Mouse (Mus musculus): Measurements from ENCODE around the gene S100a11.
"Not testable (repeated sequence)": the region's sequence is repeated elsewhere in the genome, so short reads cannot be mapped to it uniquely, and the experiment has no call there.

The S100a11 gene

DNA sequence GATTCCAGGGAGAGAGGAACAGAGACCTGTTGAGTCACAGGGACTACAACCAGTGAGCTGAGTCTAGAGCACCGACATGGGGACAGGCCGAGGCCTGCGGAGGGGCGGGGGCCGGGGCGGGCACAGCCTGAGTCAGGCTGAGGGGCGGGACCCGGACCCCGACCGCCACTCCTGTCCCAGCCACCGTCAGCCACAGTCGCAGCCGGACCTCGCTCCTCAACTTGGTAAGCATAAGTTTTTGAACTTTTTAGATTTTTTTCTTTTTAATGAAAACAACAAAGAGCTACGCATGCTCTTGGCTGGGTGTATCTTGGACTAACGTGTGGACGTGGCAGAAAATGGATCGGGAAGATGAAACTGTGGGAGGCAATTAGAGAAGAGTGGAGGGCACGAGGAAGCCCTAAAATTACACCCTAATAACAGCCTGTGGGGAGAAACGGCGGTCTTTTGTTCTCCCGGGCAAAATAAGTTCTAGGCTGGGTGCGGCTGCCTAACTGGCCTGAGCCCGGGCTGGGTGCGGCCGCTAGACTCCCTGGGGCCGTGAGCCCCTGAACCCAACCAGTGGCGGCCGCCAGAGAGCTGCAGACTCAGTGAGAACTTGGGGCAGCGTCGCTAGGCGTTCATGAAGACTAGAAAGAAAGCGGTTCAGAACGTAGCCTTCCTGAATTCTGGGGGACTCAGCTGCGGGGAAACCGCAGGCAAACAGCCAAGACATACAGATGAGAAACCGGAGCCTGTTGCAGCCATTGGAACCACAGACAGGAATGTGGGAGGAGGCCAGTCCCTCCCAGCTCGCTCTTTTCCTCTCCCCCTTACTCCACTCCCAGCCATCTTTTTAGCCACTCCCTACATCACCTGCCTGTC, at the start of gene S100a11:
S100a11 (plus strand) TSS at position 159 of the 864 bp plus-strand sequence.
- DNase-seq (ENCODE audit: low read depth): peak; percentile 43

- DNase-seq (ENCODE audit: low read depth): no peak
These were observed 40.2 kb upstream of the S100a11 start for GRCm38 (mm10) chr3:93480053-93480452.

DNA sequence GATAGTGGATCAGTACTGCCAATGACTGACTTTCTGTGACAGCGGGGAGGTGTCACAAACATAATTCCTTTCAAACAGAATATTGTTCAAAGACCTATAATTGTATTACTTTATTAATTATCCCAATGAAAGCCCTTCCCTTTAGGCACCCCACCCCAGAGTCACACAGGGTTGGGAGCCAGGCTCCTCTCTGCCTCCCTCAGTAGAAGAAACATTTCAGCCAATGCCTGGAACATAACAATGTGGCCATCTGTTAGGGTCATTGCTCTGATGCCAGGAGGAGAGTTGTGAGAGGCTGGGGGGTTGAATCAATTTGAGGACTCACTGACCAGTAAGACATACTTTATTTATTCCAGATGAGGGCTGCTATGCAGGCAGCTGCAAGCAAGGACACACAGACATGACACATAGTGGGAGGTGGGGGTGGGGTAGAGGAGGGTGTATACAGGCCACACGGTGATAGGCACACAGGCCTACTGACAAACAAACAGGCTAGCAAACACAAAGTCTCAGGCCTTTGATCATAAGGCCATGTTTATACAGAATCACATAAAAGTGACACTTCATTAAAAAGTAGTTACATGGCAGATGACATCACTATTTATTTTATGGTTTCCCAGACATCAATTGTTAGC, 38.2 kb upstream of the S100a11 start:
- no peak for DNase-seq (ENCODE audit: low read depth)

- no peak for DNase-seq (ENCODE audit: low read depth)
These were observed 34.7 kb upstream of the S100a11 start for GRCm38 (mm10) chr3:93485611-93486010.

- no peak for DNase-seq (ENCODE audit: low read depth)
These were observed 31.7 kb upstream of the S100a11 start for GRCm38 (mm10) chr3:93488541-93488940.

- DNase-seq (ENCODE audit: low read depth): no peak
These were observed 28.1 kb upstream of the S100a11 start for GRCm38 (mm10) chr3:93492176-93492575.

DNA sequence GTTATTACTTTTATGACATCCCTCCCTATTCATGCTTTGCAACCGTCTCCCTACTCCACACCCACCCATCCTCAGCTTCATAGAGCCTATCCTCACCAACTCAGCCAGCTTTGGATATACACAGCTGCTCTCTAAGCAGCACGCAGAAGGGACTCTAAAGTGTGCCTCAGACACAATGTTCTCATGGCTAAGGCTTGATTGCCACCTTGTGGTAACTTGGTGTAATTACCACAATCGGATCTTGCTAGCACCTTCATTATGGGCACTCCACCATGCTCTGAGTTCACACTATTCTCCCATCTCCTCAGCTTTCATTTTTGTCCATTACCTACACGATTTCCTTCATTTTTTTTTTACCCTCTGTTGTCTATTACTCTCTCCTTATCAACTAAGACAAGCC, 26.3 kb upstream of the S100a11 start:
- peak; percentile 64 for DNase-seq (ENCODE audit: low read depth)

DNA sequence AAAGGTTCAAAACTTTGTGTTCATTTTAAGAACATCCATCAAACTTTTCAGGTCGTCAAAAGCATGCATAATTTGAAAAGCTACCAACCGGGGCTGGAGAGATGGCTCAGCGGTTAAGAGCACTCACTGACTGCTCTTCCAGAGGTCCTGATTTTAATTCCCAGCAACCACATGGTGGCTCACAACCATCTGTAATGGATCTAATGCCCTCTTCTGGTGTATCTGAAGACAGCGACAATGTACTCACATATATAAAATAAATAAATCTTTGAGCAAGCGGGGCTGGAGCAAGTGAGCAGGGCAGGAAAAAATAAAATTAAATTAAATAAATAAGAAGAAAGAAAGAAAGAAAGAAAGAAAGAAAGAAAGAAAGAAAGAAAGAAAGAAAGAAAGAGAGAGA, 25.5 kb upstream of the S100a11 start:
- DNase-seq (ENCODE audit: low read depth): not testable (repeated sequence)

DNA sequence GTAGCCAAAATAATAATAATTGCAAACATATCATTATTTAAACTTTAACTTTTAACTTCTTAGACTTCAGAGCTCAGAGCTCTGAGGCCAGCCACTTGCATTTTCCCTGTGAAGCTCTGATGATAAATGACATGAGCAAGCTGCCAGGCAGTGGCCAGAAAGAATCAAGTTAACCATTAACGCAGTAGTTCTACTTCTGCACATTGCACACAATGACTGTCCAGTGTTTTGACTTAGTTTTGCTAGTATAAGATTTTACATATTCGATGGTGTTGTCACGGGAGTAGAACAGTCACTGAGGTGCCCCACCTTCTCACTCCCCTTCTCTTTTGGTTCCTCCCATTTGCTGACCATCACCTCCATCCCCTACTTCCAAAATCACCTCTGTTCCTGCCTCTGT, 23.2 kb upstream of the S100a11 start:
- no peak for DNase-seq (ENCODE audit: low read depth)

DNA sequence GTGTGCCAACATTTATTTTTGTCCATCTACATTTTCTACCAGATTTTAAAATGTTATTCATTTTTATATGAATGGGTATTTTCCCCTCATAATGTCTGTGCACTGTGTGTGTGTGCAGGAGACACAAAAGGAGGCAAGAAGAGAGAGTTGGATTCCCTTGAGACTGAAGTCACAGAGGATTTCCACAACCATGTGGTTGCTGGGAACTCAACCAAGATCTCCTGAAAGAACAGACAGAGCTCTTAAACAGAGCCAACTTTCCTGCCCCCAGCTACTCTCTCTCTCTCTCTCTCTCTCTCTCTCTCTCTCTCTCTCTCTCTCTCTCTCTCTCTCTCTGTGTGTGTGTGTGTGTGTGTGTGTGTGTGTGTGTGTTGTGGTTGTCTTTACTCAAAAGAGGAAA, 21.2 kb upstream of the S100a11 start:
- no peak for DNase-seq (ENCODE audit: low read depth)

DNA sequence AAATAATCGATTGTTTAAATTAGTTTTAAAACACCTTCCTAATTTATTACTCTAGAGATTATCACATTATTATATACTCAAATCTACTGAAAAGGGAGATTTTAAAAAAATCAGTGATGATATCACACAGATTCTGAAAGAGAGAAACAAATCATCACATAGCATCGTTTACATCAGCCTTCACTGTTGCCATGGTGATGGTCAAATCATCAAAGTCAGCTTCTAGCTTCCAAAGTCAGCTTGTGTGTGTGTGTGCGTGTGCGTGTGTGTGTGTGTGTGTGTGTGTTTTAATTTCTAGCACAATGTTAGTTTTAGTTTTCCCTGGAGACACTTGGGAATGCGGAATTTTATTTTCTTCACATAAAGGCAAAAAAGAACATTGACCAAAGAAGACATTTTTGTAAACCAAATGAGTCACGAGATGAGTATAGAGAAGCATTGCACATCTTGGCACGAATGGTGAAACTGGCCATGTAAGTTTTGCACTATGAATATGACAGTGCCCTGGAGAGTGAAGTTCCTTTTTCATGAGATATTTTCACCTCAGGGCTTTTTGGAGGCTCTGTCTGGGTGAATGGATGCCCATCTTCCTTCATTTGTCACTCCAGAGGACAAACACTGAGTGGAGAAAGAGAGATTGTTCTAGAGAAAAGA, 15.6 kb upstream of the S100a11 start:
- DNase-seq (ENCODE audit: low read depth): no peak

GRCm38 (mm10) chr3:93505960-93506863, 14.1 kb upstream of the S100a11 start:
- DNase-seq (ENCODE audit: low read depth): peak; percentile 67

DNA sequence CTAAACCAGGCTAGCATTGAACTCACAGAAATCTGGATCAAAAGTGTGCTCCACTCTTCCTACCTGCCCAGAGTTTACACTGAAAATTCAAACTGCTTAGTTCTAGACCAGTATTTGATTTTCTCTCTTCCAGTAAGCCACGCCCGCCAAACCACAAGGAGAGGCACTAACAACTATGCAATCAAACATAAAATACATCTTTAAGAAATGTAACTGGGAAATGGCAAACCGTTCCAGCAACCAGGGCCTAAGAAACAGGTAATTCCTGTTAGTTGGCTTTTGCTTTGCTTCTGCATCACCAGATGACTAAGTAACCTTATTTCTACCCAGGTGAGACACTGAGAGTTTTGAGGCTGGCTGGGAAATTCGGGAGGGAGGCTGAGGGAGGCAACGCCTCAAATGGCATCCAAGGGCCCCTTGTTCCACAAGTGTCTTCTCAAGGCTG, 13.4 kb upstream of the S100a11 start:
- no peak for DNase-seq (ENCODE audit: low read depth)

GRCm38 (mm10) chr3:93509301-93509700, 11.0 kb upstream of the S100a11 start:
- no peak for DNase-seq (ENCODE audit: low read depth)

- no peak for DNase-seq (ENCODE audit: low read depth)
These were observed 9.3 kb upstream of the S100a11 start for GRCm38 (mm10) chr3:93511036-93511435.

DNA sequence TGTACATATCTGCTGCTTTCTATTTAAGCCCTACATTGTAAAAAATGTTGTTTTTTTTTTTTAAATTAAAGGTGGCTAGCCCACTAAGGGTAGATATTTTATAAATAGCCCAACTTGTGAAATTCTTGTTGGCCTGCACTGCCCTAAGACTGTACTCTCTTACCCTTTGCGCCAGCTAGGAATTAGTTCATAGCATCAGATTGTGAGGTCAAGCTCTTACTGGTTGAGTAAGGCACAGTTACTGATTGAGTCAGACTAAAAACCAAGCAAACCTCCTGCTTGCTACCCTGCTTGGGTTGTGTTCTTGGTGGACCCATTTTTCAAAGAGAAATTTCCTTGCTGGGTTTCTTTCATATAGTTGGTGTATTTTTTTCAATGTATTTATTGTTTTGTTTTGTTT, 8.5 kb upstream of the S100a11 start:
- no peak for DNase-seq (ENCODE audit: low read depth)

GRCm38 (mm10) chr3:93512386-93513101, 7.7 kb upstream of the S100a11 start:
- DNase-seq (ENCODE audit: low read depth): no peak

DNA sequence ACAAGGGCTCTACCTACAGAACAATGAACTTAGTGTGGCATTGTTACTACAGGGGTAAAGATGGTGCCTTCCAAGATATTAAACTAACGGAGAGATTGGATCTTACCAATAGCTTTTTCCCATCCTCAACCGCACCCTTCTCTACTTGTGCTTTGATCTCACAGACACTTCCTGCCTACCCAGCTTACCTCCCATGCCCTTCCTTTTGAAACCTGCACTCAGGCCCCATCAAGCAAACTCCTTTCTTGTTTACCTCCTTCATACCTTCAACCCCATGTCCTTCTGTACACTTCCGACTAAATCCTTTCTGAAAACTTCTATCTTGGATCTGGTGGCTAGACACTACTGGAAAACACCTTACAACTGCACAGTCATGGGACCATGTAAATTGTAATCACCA, 5.7 kb upstream of the S100a11 start:
- no peak for DNase-seq (ENCODE audit: low read depth)

- no peak for DNase-seq (ENCODE audit: low read depth)
These were observed 2.9 kb upstream of the S100a11 start for GRCm38 (mm10) chr3:93517343-93517742.

DNA sequence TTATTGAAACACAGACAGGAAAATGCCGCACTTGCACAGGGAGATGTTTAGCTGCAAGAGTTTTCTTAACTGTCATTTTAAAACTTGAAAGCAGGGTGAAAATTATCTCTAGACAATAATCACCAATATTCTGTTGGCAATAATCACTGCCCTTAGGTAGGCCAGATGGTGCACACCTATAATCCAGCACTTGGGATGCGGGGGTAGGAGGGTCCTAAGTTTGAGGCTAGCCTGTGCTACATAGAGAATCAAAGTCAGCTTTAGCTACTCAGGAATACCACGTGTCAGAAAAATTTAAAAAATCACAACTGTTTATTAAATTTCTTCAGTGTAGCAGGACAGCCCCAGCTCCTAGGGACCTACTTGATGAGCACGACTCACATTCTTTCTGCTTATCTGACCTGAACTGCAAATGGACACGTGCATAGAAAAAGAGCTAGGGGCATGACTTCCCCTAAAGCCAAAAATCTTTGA, 395 bp upstream of the S100a11 start:
- DNase-seq (ENCODE audit: low read depth): no peak

DNA sequence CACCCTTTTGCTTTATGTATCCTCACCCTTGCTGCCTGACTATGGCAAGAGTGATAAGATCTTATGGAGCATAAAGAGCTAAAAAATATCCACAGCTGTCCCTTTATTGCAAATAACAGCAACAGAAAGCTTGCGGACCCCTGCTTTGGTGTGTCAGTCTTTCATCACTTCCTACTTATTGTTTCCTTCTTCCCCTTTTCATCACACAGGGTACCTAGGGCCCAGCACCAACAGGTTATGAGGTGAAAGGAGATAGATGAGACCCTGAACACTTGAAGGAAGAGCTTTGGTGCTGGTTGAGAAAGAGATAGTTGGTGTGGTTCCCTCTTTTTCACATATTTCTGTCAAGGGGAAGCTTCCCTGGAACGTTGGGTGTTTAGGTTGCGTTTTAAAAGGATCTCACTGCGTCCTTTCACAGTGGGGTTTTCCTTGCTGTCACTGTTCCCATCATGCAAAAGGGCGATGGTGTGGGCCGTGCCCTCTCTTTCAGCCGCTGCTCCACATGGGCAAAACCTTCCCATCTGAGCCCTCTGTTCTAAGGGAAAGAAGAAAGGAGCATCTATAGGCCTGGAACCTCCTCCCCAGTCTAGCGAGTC, 1.3 kb downstream of the S100a11 start:
- no peak for DNase-seq (ENCODE audit: low read depth)

Data from c-Kit-positive CD71-negative TER-119-negative erythroid progenitor cells, embryonic 14.5 days (primary cell).